Mouse (Mus musculus) kidney, embryonic 14.5 days (tissue): Measurements from ENCODE around the gene Fgf18. TPM values are rescaled to one million over a fixed set of nuclear protein-coding genes. Genes with fewer than 3 reads are reported as not detected.

Source experiments
- ATAC-seq: fragments of 200-750 bp; cut with Nextera tagmentation; 2 replicates; pipeline ENCODE4 v1.8.0; 2017; ENCODE audit warnings: moderate number of reproducible peaks, mild to moderate bottlenecking, moderate TSS enrichment, moderate library complexity; ENCODE audit not compliant: low FRiP score, low TSS enrichment
- H3K27ac ChIP-seq: fragments of 300-500 bp; sonication (generic); 2 replicates; pipeline ENCODE4 v1.5.1; 2014; ENCODE audit warnings: low read depth, mild to moderate bottlenecking, low read length, moderate library complexity, mixed read lengths
- H3K27me3 ChIP-seq: fragments of 300-500 bp; sonication (generic); 2 replicates; pipeline ENCODE4 v1.6.1; 2014; ENCODE audit warnings: mild to moderate bottlenecking, low read length; ENCODE audit not compliant: control insufficient read depth, insufficient read depth
- H3K36me3 ChIP-seq: fragments of 300-500 bp; sonication (generic); 2 replicates; pipeline ENCODE4 v1.6.1; 2014; ENCODE audit warnings: low read length, mixed read lengths; ENCODE audit not compliant: control insufficient read depth, insufficient read depth
- H3K4me1 ChIP-seq: fragments of 300-500 bp; sonication (generic); 2 replicates; pipeline ENCODE4 v1.6.1; 2014; ENCODE audit warnings: low read length, mixed read lengths; ENCODE audit not compliant: control insufficient read depth, insufficient read depth
- H3K4me2 ChIP-seq: fragments of 300-500 bp; sonication (generic); replicated peaks from 2 replicates; pipeline ENCODE4 v1.6.1; 2014; ENCODE audit warnings: low read depth, mild to moderate bottlenecking, low read length
- H3K4me3 ChIP-seq: fragments of 300-500 bp; sonication (generic); 2 replicates; pipeline ENCODE4 v1.5.1; 2014; ENCODE audit warnings: mild to moderate bottlenecking, low read length
- H3K9ac ChIP-seq: fragments of 300-500 bp; sonication (generic); 2 replicates; pipeline ENCODE4 v1.6.1; 2014; ENCODE audit warnings: low read depth, mild to moderate bottlenecking, low read length, moderate library complexity
- H3K9me3 ChIP-seq: fragments of 300-500 bp; sonication (generic); 2 replicates; pipeline ENCODE4 v1.6.1; 2016; ENCODE audit warnings: low read length; ENCODE audit not compliant: control insufficient read depth
- WGBS: fragments of 180-500 bp; shearing (Covaris S2); extraction: QIAGEN DNeasy Blood & Tissue Kit; methylation state at CpG from one replicate; pipeline ENCODE4 v1.1.7; 2014; 5-methylcytosine and 5-hydroxymethylcytosine counted together
- polyA plus RNA-seq: library from polyadenylated mRNA; unstranded; fragments of >200 nt; fragmentation: Nextera tagmentation; extraction: Ambion mirVana; gene quantifications from 2 replicates; pipeline ENCODE4 v1.2.1, GENCODE M21; 2014

The Fgf18 gene
- polyA plus RNA-seq, 1 experiment from 2014 or later = 3.0 TPM

- WGBS = 90% methylated on average over 5 of the region's 5 CpGs
- H3K4me1 ChIP-seq = no peaks in the 10 kb centered on the region
- ATAC-seq = no peak
Measured at GRCm38 (mm10) chr11:33138686-33139085, 8.5 kb downstream of the Fgf18 start.

GRCm38 (mm10) chr11:33134391-33134986 is 12.7 kb downstream of the Fgf18 start:
- Histone ChIP-seq H3K9me3 (no peaks in the 10 kb centered on the region), H3K4me1 (no peaks in the 10 kb centered on the region), H3K27ac (no peak overlapping the region), H3K9ac (no peak overlapping the region), H3K4me2 (no peak overlapping the region), H3K36me3 (no peaks in the 10 kb centered on the region), H3K4me3 (no peak overlapping the region), H3K27me3 (no peaks in the 10 kb centered on the region)
- WGBS = 87% methylated on average over 8 of the region's 8 CpGs
- ATAC-seq = no peak

More at GRCm38 (mm10) chr11:33138686-33139085, 8.5 kb downstream of the Fgf18 start:
- Histone ChIP-seq H3K9ac (no peak overlapping the region), H3K27me3 (no peaks in the 10 kb centered on the region), H3K36me3 (no peaks in the 10 kb centered on the region), H3K27ac (no peak overlapping the region), H3K4me2 (no peak overlapping the region), H3K9me3 (no peaks in the 10 kb centered on the region), H3K4me3 (no peak overlapping the region)

GRCm38 (mm10) chr11:33132619-33133338 is 14.4 kb downstream of the Fgf18 start:
- Histone ChIP-seq H3K9ac (no peak overlapping the region), H3K4me1 (no peaks in the 10 kb centered on the region), H3K4me3 (no peak overlapping the region), H3K27ac (no peak overlapping the region), H3K9me3 (no peaks in the 10 kb centered on the region), H3K27me3 (no peaks in the 10 kb centered on the region), H3K36me3 (no peaks in the 10 kb centered on the region), H3K4me2 (no peak overlapping the region)
- 67% methylated on average over 8 of the region's 8 CpGs for WGBS
- ATAC-seq = no peak

- H3K4me2 ChIP-seq = no peak overlapping the region
- peaks cover 4% of the 10 kb centered on the region; the same call in 1 of the 2 replicates for H3K4me1 ChIP-seq
Measured at GRCm38 (mm10) chr11:33127058-33127457, 20.1 kb downstream of the Fgf18 start.

GRCm38 (mm10) chr11:33122575-33123268 is 24.5 kb downstream of the Fgf18 start:
- peak; percentile 89 for ATAC-seq
- WGBS = under 1% methylated on average over 37 of the region's 37 CpGs
- peak overlapping the region; percentile 27 for H3K4me3 ChIP-seq
- no peak overlapping the region for H3K27ac ChIP-seq
- H3K4me2 ChIP-seq = peak overlapping the region; percentile 66
- H3K4me1 ChIP-seq = peaks cover 4% of the 10 kb centered on the region; the same call in 1 of the 2 replicates
- no peaks in the 10 kb centered on the region for H3K36me3 ChIP-seq
- H3K27me3 ChIP-seq = no peaks in the 10 kb centered on the region
- H3K9ac ChIP-seq = peak overlapping the region; percentile 38; the same call in 1 of the 2 replicates
- no peaks in the 10 kb centered on the region for H3K9me3 ChIP-seq

More at GRCm38 (mm10) chr11:33127058-33127457, 20.1 kb downstream of the Fgf18 start:
- no peak for ATAC-seq
- no peaks in the 10 kb centered on the region for H3K27me3 ChIP-seq
- H3K9me3 ChIP-seq = no peaks in the 10 kb centered on the region
- no peak overlapping the region for H3K4me3 ChIP-seq
- no peak overlapping the region for H3K27ac ChIP-seq
- H3K36me3 ChIP-seq = no peaks in the 10 kb centered on the region
- no peak overlapping the region for H3K9ac ChIP-seq

- H3K36me3 ChIP-seq = no peaks in the 10 kb centered on the region
- no peaks in the 10 kb centered on the region for H3K9me3 ChIP-seq
- no peak for ATAC-seq
- H3K27ac ChIP-seq = no peak overlapping the region
- 59% methylated on average over 8 of the region's 8 CpGs for WGBS
- H3K4me1 ChIP-seq = peaks cover 4% of the 10 kb centered on the region; the same call in 1 of the 2 replicates
- no peak overlapping the region for H3K9ac ChIP-seq
- H3K27me3 ChIP-seq = no peaks in the 10 kb centered on the region
- no peak overlapping the region for H3K4me3 ChIP-seq
- H3K4me2 ChIP-seq = no peak overlapping the region
Measured at GRCm38 (mm10) chr11:33119556-33119955, 27.6 kb downstream of the Fgf18 start.

- WGBS = 80% methylated on average over 7 of the region's 7 CpGs
Measured at GRCm38 (mm10) chr11:33119116-33119515, 28.1 kb downstream of the Fgf18 start.

GRCm38 (mm10) chr11:33118480-33118879 is 28.7 kb downstream of the Fgf18 start:
- WGBS = 74% methylated on average over 6 of the region's 6 CpGs
- peaks cover 4% of the 10 kb centered on the region; the same call in 1 of the 2 replicates for H3K4me1 ChIP-seq
- no peak overlapping the region for H3K4me3 ChIP-seq
- no peak overlapping the region for H3K27ac ChIP-seq
- no peaks in the 10 kb centered on the region for H3K27me3 ChIP-seq
- H3K4me2 ChIP-seq = no peak overlapping the region
- H3K9me3 ChIP-seq = no peaks in the 10 kb centered on the region
- no peak for ATAC-seq
- no peak overlapping the region for H3K9ac ChIP-seq
- no peaks in the 10 kb centered on the region for H3K36me3 ChIP-seq

More at GRCm38 (mm10) chr11:33119116-33119515, 28.1 kb downstream of the Fgf18 start:
- Histone ChIP-seq H3K4me2 (no peak overlapping the region), H3K9me3 (no peaks in the 10 kb centered on the region), H3K36me3 (no peaks in the 10 kb centered on the region), H3K9ac (no peak overlapping the region), H3K27ac (no peak overlapping the region), H3K27me3 (no peaks in the 10 kb centered on the region), H3K4me3 (no peak overlapping the region), H3K4me1 (peaks cover 4% of the 10 kb centered on the region; the same call in 1 of the 2 replicates)
- no peak for ATAC-seq

GRCm38 (mm10) chr11:33115796-33116195 is 31.4 kb downstream of the Fgf18 start:
- H3K4me3 ChIP-seq = no peak overlapping the region
- H3K27ac ChIP-seq = no peak overlapping the region
- no peak for ATAC-seq
- H3K4me2 ChIP-seq = no peak overlapping the region
- H3K36me3 ChIP-seq = no peaks in the 10 kb centered on the region
- H3K4me1 ChIP-seq = no peaks in the 10 kb centered on the region
- no peak overlapping the region for H3K9ac ChIP-seq
- no peaks in the 10 kb centered on the region for H3K27me3 ChIP-seq
- WGBS = 84% methylated on average over 3 of the region's 3 CpGs
- H3K9me3 ChIP-seq = no peaks in the 10 kb centered on the region
